Mouse (Mus musculus): ENCODE measurements around the gene Tap2. TPM values are rescaled to one million over a fixed set of nuclear protein-coding genes. Genes with fewer than 3 reads are reported as not detected.
A peak's percentile ranks its signal among the peaks of the same experiment; 100 is the strongest.

The Tap2 gene
- 10 to 100 TPM; 17.6 to 20.3 TPM for total RNA-seq (2021)

DNA sequence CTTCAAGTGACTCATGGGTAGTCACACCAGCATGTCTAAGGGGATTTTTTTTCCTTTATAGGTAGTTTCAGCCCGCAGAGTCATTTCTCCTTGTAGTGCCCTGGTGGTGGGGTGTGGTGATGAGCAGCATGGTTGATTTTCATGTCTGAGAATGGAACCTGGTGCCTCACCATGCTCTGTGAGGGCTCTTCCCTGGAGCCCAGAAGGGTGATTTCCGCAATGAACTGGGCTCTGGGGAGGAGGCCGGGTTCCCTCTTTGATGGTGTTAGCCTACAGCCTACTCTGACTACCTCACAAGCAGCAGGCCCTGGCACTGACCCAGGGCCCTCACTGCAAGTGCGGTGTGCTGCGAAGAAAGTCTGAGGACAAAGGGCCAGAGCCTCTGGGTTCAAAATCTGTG is at the start of gene Tap2:
TSS of gene Tap2 (plus strand) at position 84 of the 400 bp plus-strand sequence.
- intact Hi-C loops (cut with DNase I), result no loop called here

DNA sequence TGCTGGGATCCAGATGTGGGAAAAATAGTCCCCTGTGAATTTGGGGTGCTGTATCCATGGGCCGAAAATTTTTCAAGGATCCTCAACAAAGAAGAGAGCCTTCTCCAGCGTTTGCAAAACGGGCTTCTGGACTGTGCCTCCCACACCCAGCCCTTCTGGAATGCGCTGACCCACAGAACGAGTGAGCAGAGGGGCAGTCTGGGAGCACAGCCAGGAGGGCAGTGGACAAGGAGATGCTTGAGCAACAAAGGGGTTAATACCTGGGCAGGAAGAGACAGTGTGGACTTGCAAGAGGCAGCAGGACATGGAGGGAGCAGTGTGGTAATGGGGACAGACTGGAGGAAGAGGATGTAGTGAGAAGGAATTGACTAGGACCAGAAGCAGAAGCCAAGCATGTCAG is 47.8 kb upstream of the Tap2 start:
- intact Hi-C loops (cut with DNase I), result no loop called here
- no peak for DNase-seq

More for the DNA sequence above, at the start of gene Tap2:
- DNase-seq, result no peak

- intact Hi-C loops (cut with DNase I), result loop anchor here (1.0 kb wide), 1 partner anchor 87 kb away; no protein-coding TSS in a partner anchor
- DNase-seq, result peak; percentile 14 to 37
These were observed 39.0 kb upstream of the Tap2 start for GRCm38 (mm10) chr17:34164202-34164895.

- intact Hi-C loops (cut with DNase I), result no loop called here
- no peak for DNase-seq
These were observed 38.1 kb upstream of the Tap2 start for GRCm38 (mm10) chr17:34165033-34165730.

DNA sequence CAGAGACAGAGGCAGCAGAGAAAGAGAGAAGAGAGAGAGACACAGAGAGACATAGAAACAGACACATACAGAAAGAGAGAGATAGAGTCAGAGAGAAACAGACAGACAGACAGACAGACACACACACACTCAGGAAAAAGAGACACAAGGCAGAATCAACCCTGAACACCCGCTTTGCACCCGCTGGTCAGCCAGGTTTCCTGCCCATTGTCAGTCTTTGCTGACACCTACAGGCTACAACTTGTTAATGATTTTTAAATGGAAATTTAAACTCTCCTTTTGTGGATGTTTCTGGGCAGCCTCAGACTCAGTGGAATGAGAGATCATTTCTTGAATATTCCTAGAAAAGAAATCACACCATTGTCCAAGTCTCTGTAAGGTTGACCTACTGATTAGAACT is 34.0 kb upstream of the Tap2 start:
- peak; percentile 51 to 69 for DNase-seq
- intact Hi-C loops (cut with DNase I), result loop anchor here (1.0 kb wide), 2 partner anchors 68 to 92 kb away; no protein-coding TSS in a partner anchor

DNA sequence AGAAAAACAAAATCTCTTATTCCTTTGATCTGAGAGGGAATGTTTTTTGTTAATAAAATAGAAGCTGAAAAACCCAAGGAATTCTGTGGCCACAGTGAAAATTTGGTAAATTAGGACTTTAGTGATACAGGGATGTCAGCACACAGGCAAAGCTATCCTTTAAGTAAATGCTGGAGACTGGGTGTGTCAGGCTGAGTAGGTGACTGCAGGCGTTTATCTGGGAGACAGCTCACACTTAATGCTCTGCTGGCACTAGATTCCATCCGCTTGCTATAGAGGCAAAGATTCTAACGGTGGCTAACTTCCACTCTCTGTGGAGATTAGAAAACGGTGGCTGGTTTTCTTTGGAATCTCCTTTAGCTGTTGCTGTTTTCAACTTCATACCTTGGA is 32.8 kb upstream of the Tap2 start:
- DNase-seq, result no peak
- intact Hi-C loops (cut with DNase I), result loop anchor here (1.0 to 5.0 kb wide), 3 partner anchors 35 to 142 kb away; no protein-coding TSS in a partner anchor

- intact Hi-C loops (cut with DNase I), result loop anchor here (1.0 to 5.0 kb wide), 4 partner anchors 33 to 141 kb away; no protein-coding TSS in a partner anchor
- peak; percentile 84 to 91 for DNase-seq
These were observed 32.3 kb upstream of the Tap2 start for GRCm38 (mm10) chr17:34170877-34171498.

GRCm38 (mm10) chr17:34172528-34172927 is 30.8 kb upstream of the Tap2 start:
- no peak for DNase-seq
- intact Hi-C loops (cut with DNase I), result loop anchor here (5.0 kb wide), 1 partner anchor 140 kb away; no protein-coding TSS in a partner anchor

- DNase-seq, result no peak
- intact Hi-C loops (cut with DNase I), result loop anchor here (5.0 kb wide), 1 partner anchor 138 kb away; no protein-coding TSS in a partner anchor
These were observed 29.3 kb upstream of the Tap2 start for GRCm38 (mm10) chr17:34174075-34174474.

DNA sequence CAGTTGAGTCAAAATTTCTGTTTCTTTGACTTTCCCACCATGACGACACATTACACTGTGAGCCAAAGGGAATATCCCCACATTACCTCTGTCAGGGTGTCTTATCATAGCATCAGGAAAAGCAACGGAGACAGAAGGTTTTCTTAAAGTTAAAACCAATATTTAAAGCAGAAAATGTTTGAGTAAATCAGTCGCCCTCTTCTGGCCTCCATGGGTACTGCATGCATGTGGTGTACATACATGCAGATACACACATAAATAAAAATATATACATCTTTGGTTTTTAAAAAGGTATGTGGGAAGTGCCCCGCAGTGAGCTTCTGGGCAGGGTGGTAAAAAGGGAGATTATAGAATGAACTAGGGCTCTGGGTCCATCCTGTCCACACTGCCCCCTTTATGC is 26.1 kb upstream of the Tap2 start:
- intact Hi-C loops (cut with DNase I), result no loop called here
- no peak for DNase-seq

DNA sequence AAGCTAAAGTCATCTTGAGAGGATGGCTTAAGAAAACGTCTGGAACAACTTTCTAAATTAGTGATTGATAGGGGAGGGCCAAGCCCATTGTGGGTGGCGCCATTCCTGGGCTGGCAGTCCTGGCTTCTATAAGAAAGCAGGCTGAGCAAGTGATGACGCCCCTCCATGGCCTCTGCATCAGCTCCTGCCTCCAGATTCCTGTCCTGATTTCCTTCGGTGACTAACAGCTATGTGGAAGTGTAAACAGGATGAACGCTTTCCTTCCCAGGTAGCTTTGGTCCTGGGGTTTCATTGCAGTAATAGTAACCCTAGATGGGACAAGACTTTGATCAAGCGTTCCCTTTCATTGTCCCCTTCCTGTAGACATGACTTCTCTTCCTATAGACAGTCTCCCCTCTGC is 24.3 kb upstream of the Tap2 start:
- intact Hi-C loops (cut with DNase I), result no loop called here
- no peak for DNase-seq

GRCm38 (mm10) chr17:34179913-34180859 is 23.1 kb upstream of the Tap2 start:
- DNase-seq, result no peak
- intact Hi-C loops (cut with DNase I), result no loop called here

DNA sequence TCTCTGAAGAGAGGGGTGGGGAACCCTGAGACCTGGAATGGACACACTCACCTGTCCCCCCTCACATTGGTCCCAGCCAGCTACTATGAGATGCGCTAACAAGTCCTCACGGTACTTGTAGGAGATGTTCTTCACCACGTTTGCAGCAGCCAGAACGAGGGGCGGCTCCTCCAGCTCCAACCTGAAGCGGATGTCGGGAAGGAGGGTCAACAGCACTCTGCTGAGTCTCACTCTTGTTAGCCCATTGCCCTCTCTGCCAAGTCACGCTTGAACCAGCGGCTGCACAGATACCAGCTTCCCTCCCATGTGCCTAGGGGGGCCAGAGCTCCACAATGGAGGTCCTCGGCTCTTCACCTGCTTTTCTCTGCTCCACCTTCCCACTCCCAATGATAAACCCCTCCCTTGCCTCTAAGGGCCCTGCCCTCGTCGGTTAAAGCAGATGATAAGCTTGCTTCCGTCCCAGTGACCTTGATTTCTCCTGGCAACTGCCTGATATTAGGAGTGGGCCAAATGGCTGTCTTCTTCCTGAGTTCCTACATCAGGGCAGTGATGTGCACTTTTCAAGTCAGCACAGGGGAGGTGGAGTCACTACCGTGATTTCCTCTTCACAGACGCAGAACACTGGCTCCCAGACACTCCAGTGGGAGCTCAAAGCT is 19.6 kb upstream of the Tap2 start:
- no peak for DNase-seq

GRCm38 (mm10) chr17:34185526-34185925 is 17.8 kb upstream of the Tap2 start:
- intact Hi-C loops (cut with DNase I), result no loop called here
- no peak for DNase-seq

More for the DNA sequence above, 19.6 kb upstream of the Tap2 start:
- intact Hi-C loops (cut with DNase I), result no loop called here

DNA sequence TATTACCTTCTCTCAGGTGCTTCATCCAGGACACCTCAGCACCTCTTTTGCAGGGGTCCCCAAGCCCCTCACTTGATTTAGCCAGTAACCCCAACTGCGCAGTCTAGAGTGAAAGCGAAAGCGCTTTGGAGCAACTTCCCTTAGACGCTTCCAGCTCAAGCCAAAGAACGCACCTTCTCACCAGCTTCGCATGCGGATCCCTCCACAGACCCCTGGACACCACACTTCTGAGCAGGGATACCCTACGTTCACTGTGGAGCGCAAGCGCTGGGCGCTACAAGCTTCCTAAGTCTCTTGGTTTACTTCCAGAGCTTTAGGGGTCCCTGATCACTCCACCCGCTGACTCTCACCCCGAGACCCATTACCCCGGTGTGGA is 16.5 kb upstream of the Tap2 start:
- intact Hi-C loops (cut with DNase I), result no loop called here
- no peak for DNase-seq

DNA sequence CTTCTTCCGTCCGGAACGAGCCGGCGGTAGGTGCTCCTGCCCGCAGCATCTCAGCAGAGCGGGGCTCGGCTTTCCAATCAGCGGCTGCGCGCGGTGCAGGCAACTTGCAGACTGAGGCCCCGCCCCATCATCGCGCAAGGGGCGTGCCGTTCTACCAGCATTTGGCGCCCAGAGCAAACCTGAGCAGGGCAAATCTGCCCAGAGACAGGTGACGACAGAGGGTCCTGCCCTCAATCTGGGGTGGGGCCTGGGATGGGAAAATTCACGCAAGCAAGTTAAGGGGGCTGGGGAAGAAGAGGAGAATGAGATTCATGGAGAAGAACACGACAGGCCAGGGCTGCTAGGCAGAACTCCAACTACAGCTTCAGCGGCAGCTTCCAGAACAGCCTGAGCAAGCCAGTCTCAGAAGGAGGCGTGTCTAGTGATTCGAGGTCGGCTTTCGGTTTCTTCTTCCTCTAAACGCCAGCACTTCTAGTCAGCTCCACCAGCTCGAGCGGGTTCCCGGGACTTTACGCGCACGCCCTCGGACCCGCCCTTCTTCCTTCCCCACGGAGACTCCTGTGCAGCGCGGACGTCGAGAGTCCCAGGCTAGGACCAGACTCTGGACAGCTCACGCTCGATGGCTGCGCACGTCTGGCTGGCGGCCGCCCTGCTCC is 15.9 kb upstream of the Tap2 start, which contains the start of the genes Tap1 and Psmb9:
TSS of gene Tap1 (plus strand) at position 293 of the 656 bp plus-strand sequence.
TSS of gene Psmb9 (minus strand) at position 504 of the 656 bp plus-strand sequence.
- intact Hi-C loops (cut with DNase I), result no loop called here
- peak; percentile 97 to 99 for DNase-seq

DNA sequence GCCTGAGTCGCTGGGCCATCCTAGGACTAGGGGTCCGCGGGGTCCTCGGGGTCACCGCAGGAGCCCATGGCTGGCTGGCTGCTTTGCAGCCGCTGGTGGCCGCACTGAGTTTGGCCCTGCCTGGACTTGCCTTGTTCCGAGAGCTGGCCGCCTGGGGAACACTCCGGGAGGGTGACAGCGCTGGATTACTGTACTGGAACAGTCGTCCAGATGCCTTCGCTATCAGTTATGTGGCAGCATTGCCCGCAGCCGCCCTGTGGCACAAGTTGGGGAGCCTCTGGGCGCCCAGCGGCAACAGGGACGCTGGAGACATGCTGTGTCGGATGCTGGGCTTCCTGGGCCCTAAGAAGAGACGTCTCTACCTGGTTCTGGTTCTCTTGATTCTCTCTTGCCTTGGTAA is 15.3 kb upstream of the Tap2 start:
- DNase-seq, result peak; percentile 56 to 59
- intact Hi-C loops (cut with DNase I), result no loop called here

DNA sequence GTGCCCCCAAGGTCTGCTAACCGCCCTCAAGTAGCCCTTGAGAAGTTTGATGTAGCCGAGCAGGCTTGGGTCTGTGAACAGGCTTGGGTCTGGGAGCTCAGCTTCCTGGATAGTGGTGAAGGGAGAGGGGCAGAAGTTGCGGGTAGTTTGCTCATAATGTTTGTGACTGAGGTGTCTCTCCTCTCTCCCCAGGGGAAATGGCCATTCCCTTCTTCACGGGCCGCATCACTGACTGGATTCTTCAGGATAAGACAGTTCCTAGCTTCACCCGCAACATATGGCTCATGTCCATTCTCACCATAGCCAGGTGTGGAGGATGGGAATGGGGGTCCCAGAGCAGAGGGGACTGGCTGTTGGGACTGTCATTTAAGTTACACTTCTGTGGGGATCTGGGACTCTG is 14.3 kb upstream of the Tap2 start:
- intact Hi-C loops (cut with DNase I), result no loop called here
- DNase-seq, result no peak

DNA sequence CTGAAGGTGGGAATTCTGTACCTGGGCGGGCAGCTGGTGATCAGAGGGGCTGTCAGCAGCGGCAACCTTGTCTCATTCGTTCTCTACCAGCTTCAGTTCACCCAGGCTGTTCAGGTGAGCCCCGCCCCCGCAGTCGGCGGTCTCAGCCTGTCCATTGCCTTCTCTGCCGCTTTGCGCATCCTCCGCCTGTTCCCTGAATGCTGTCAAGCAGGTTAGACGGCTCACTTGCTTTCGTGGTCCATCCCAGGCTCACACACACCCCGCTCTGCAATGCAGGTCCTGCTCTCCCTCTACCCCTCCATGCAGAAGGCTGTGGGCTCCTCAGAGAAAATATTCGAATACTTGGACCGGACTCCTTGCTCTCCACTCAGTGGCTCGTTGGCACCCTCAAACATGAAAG is 10.5 kb upstream of the Tap2 start:
- DNase-seq, result no peak
- intact Hi-C loops (cut with DNase I), result no loop called here
